Mouse (Mus musculus) kidney, postnatal 4 days (tissue): Measurements from ENCODE around the gene Olfr461.
"Not testable (repeated sequence)": the region's sequence is repeated elsewhere in the genome, so short reads cannot be mapped to it uniquely, and the experiment has no call there.

ENCODE experiments used
- DNase-seq, 2 experiments: peaks; one replicate each; pipeline ENCODE4 v3.0.0; 2021; ENCODE audit warnings: mixed read lengths in 2 of 2

Gene Olfr461

GRCm38 (mm10) chr6:40554950-40555349, at the start of gene Olfr461:
Gene Olfr461, minus strand, starts transcription at chr6:40555050.
- no peak for DNase-seq

DNA sequence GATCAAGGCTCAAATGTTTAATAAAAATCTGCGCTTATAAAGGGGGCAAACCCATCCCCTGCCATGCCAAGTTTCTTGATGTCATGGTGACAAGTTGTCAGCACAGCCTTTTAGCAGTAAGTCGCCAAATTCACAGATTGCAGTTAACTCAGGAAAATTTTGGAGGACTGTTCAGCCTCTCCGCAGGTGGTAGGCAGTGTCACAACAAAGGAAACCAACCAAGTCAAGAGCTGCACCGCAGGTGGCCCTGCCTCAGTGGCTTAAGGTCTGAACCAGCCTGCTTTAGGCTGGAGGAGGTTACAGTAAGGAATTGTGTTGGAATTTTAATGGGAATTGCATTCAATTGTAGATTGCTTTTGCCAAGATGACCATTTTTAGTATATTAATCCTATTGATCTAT, 43.7 kb upstream of the Olfr461 start:
- not testable (repeated sequence) for DNase-seq

- no peak for DNase-seq
These were observed 40.1 kb upstream of the Olfr461 start for GRCm38 (mm10) chr6:40594804-40595550.

- DNase-seq, result no peak
These were observed 33.5 kb upstream of the Olfr461 start for GRCm38 (mm10) chr6:40588346-40588745.

DNA sequence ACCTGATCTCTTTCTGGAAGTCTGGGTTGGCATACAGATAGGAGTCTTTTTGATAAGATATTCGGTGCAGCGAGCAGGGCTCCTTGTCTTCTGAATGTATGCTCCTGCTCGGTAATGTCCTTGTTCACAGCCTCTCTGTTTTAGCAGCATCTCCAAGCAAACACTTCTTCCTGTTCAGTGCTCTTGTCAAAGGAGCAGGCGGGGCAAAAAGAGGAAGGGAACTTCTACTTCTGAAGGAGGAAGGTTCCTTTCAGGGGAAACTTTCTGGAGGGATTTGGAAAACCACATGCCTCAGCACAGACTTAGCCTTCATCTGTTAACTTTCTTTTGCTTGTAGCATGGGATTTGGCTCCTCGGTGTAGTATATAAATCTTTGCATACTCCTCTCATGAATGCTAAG, 30.8 kb upstream of the Olfr461 start, which contains the start of gene Clec5a:
Gene Clec5a (minus strand): TSS at position 177 of the 400 bp plus-strand sequence.
- DNase-seq, result no peak

DNA sequence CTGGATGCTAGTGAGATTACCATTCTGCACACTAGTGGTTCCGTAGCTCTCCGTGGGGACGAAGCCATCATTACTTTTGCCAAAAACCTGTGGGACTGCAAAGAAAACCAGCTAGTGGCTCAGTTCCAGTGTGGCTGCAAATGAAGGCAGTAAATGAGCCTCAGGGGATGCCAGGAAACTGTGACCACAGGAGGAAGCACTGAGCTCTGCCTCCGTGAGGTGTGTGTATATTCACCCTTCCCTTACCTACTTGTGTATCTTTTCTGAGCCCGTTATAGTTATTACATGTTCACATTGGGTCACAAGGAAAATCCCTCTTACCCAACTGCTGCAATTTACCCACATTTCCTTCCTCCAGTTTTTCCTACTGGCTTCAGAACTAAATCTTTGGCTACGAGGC, 29.5 kb upstream of the Olfr461 start:
- no peak for DNase-seq

DNA sequence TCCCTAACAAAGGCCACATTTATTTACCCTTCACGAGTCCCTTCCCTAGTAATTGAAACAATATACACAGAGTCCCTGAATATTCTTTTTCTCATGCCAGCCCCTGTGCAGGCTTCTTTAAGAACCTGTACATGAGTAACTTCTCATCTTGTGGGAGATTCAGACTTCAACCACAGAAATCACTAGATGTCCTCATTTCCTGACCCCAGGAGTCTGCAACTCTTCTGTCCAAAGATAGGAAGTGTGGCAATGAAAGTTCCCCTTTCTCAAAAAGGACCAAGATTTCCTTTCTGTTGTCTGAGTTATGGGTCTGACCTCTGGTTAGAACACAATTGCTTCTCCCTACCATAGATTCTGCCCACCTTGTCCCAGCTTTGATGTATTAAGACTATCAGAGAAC, 21.5 kb upstream of the Olfr461 start:
- no peak for DNase-seq

DNA sequence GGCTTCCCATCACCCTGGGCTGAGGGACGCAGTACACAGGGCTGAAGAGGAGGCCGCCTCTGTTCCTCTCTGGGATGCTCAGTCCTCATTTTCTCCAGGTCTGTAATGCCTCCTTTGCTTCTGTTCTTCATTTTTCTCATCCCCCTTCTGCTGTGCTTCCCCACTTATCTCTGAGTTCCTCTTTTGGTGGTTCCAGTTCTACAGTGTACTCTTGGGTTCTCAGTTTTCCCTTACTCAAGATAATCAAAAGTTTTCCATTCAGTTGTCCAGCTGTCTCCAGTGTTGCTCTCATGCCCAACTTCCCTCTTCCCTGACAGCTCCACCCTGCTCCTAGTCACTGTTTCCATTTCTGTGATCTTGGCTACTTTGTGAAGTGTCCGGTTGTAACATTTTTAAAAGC, 18.8 kb upstream of the Olfr461 start:
- no peak for DNase-seq

- DNase-seq, result no peak
These were observed 14.3 kb upstream of the Olfr461 start, which contains the start of gene Olfr460 for GRCm38 (mm10) chr6:40569187-40569586. Gene Olfr460, plus strand, starts transcription at chr6:40569487.

DNA sequence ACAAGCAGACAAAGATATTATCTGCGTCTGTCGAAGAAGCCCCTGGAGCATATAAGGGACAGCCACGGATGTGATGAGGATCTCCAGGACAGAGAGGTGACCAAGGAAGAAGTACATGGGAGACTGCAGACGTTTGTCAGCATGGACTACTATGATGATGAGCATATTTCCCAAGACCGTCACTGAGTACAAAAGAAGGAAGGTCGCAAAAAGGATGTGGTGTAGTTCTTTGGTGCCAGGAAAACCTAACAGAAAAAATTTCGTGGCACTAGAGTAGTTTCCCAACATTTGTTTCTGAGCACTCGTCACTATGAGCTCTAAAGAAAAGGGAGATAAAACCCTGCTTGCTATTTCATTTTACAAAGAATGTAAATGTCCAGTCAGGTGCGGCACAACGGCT, 10.2 kb downstream of the Olfr461 start:
- no peak for DNase-seq

DNA sequence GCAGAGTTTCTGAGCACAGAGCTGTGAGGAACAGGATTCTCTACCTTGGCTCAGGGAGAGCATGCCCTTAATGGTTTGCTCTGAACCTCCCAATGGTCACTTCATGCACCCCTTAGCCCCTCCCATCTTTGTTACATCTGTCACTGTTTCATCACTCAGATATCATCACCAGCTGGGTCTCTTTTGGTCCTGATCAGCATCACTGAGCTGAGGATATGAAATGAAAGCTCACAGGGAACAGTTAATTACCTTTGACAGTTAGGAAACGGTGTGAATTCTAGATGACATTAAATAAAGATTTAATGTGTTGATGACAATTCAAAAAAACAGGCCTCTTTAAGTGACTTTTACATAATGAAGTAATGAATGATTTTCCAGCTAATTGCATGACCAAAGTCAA, 35.4 kb downstream of the Olfr461 start, which contains the start of gene Prss37:
Gene Prss37 (minus strand): TSS at position 101 of the 400 bp plus-strand sequence.
- no peak for DNase-seq

DNA sequence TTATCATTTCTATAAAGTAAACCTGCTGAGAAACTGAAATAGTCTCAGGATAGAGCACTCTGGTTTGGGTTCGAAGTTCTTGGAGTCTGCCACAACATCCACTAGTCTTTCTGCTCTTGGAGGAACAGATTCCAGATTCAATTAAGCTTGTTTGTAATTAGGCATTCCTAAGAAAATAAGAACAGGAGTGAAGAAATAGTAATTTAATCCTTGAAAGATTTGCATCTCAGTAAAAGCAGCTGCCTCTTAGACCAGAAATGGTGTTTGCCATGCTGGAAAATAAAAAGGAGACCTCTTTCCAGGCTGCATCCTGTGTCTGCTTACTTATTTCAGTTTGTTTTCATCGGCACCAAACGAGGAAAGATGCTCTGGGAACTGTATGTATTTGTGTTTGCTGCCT, 61.6 kb downstream of the Olfr461 start, which contains the start of gene Tas2r108:
Gene Tas2r108 (plus strand): TSS at position 301 of the 400 bp plus-strand sequence.
- DNase-seq, result no peak
